Mouse (Mus musculus) lung, adult 2 months (tissue): ENCODE measurements at regions not wholly inside any gene's neighbourhood (a gene's known extent, or its start where the extent isn't known, plus 50 kb on each side); places are given as distances from the start of the nearest gene placed in this dataset.

ENCODE experiments used
- CTCF ChIP-seq: fragments of 200-500 bp; IDR thresholded peaks from 2 replicates; pipeline ENCODE4 v1.5.1; 2011; ENCODE audit warnings: mild to moderate bottlenecking, low read length, control low read depth; ENCODE audit not compliant: insufficient read depth
- POLR2A ChIP-seq: fragments of 200-500 bp; IDR thresholded peaks from 2 replicates; pipeline ENCODE4 v1.6.1; 2011; ENCODE audit warnings: low read depth, mild to moderate bottlenecking, control low read depth, low read length, borderline replicate concordance; ENCODE audit errors: extremely low read depth

DNA sequence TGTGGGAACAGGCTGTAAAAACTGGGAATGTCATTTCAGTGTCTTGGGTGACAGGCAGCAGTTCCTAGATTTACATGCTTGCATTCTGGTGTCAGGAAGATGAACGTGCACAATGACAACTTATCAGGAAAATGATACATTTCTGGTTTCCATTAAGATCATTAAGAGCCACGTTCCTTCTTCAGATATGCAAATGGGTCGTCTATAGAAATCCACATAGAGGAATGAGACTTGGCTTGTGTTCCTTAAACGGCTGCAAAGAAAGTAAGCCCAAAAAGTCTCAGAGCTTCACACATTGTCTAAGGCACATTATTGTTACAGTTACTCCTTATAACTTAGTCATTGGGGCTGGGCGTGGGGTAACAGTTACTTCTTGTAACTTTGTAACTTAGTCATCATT is 314.4 kb downstream of the Ttll7 start:
- no peak for TF ChIP-seq CTCF
- TF ChIP-seq POLR2A, result no peak
